Mouse (Mus musculus) liver, postnatal 0 days (tissue): ENCODE results near the gene Atpif1.

Experiments
- CTCF ChIP-seq: sonication (generic); IDR thresholded peaks from 2 replicates; pipeline ENCODE4 v1.5.1; 2016; ENCODE audit warnings: antibody characterized with exemption, low read depth
- EP300 ChIP-seq: IDR thresholded peaks from 2 replicates; pipeline ENCODE4 v1.6.1; 2016; ENCODE audit warnings: antibody characterized with exemption, low read depth, mild to moderate bottlenecking

GRCm38 (mm10) chr4:132490273-132491010, 43.0 kb downstream of the Atpif1 start:
- no peak for TF ChIP-seq CTCF
- TF ChIP-seq EP300 = no peak
